Mouse (Mus musculus) intestine, embryonic 14.5 days (tissue): ENCODE measurements at regions not wholly inside any gene's neighbourhood (a gene's known extent, or its start where the extent isn't known, plus 50 kb on each side); places are given as distances from the start of the nearest gene placed in this dataset.

ENCODE experiments used
- ATAC-seq: fragments of 200-750 bp; cut with Nextera tagmentation; replicated peaks from 2 replicates; pipeline ENCODE4 v1.8.0; 2017; ENCODE audit warnings: low read depth, moderate number of reproducible peaks, moderate TSS enrichment, moderate library complexity; ENCODE audit not compliant: low FRiP score, low TSS enrichment
- DNase-seq: peaks from one replicate; pipeline ENCODE4 v3.0.0-alpha.2; 2018; ENCODE audit warnings: low spot score
- H3K27ac ChIP-seq: fragments of 300-500 bp; sonication (generic); 2 replicates; pipeline ENCODE4 v1.5.1; 2014; ENCODE audit warnings: low read depth, mild to moderate bottlenecking, control low read depth
- H3K27me3 ChIP-seq: fragments of 300-500 bp; sonication (generic); replicated peaks from 2 replicates; pipeline ENCODE4 v1.6.1; 2014; ENCODE audit warnings: low read length, control low read depth; ENCODE audit not compliant: control insufficient read depth, insufficient read depth
- H3K36me3 ChIP-seq: fragments of 300-500 bp; sonication (generic); 2 replicates; pipeline ENCODE4 v1.6.1; 2014; ENCODE audit warnings: low read length, control low read depth; ENCODE audit not compliant: control insufficient read depth, insufficient read depth
- H3K4me1 ChIP-seq: fragments of 300-500 bp; sonication (generic); replicated peaks from 2 replicates; pipeline ENCODE4 v1.6.1; 2014; ENCODE audit warnings: low read length, control low read depth, mixed read lengths; ENCODE audit not compliant: control insufficient read depth, insufficient read depth
- H3K4me2 ChIP-seq: fragments of 300-500 bp; sonication (generic); 2 replicates; pipeline ENCODE4 v1.6.1; 2014; ENCODE audit warnings: low read length
- H3K4me3 ChIP-seq: fragments of 300-500 bp; sonication (generic); 2 replicates; pipeline ENCODE4 v1.5.1; 2014; ENCODE audit warnings: low read depth, low read length, control low read depth, mixed read lengths
- H3K9ac ChIP-seq: fragments of 300-500 bp; sonication (generic); 2 replicates; pipeline ENCODE4 v1.6.1; 2014; ENCODE audit warnings: mild to moderate bottlenecking, low read length
- H3K9me3 ChIP-seq: fragments of 300-500 bp; sonication (generic); 2 replicates; pipeline ENCODE4 v1.6.1; 2016; ENCODE audit warnings: low read length, control low read depth; ENCODE audit not compliant: control insufficient read depth
- WGBS: fragments of 180-500 bp; shearing (Covaris S2); extraction: QIAGEN DNeasy Blood & Tissue Kit; methylation state at CpG from one replicate; pipeline ENCODE4 v1.1.7; 2014; 5-methylcytosine and 5-hydroxymethylcytosine counted together

DNA sequence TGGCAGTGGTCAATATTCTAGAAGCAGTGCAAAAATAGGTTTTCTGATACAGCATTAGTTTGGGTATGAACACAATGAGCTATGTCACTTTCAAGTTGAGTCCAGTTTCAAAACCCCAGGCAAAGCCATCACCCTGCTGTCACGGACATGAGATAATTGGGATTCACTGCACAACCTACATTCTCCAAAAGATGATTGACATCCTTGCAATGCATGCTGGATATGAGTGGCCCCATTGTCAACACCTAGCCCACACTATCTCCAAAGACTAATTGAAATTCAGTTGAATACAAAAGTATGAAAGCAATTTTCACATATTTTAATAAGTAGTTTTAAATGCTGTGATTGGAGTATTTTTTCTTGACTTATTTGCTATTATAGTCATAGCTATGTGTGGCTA, 783.7 kb upstream of the Tbl1xr1 start:
- Histone ChIP-seq H3K27me3 (no peaks in the 10 kb centered on the region), H3K27ac (no peak overlapping the region), H3K9me3 (no peaks in the 10 kb centered on the region), H3K4me3 (no peak overlapping the region), H3K4me1 (no peaks in the 10 kb centered on the region), H3K4me2 (no peak overlapping the region), H3K9ac (no peak overlapping the region), H3K36me3 (no peaks in the 10 kb centered on the region)
- WGBS = 94% methylated on average over 1 of the region's 1 CpGs
- no peak for ATAC-seq
- DNase-seq = no peak

- WGBS = 71% methylated on average over 2 of the region's 2 CpGs
- Histone ChIP-seq H3K36me3 (no peaks in the 10 kb centered on the region), H3K4me2 (no peak overlapping the region), H3K27me3 (no peaks in the 10 kb centered on the region), H3K9me3 (no peaks in the 10 kb centered on the region), H3K4me1 (no peaks in the 10 kb centered on the region), H3K9ac (no peak overlapping the region), H3K4me3 (no peak overlapping the region), H3K27ac (no peak overlapping the region)
- DNase-seq = no peak
- ATAC-seq = no peak
These were observed 783.1 kb upstream of the Tbl1xr1 start for GRCm38 (mm10) chr3:21293308-21293707.

GRCm38 (mm10) chr3:21294776-21295175, 781.7 kb upstream of the Tbl1xr1 start:
- no peak overlapping the region for H3K4me3 ChIP-seq
- no peak overlapping the region for H3K27ac ChIP-seq
- H3K4me1 ChIP-seq = no peaks in the 10 kb centered on the region
- no peaks in the 10 kb centered on the region for H3K9me3 ChIP-seq
- WGBS = 83% methylated on average over 3 of the region's 3 CpGs
- no peak for ATAC-seq
- H3K4me2 ChIP-seq = no peak overlapping the region
- no peak overlapping the region for H3K9ac ChIP-seq
- no peak for DNase-seq
- H3K36me3 ChIP-seq = no peaks in the 10 kb centered on the region
- no peaks in the 10 kb centered on the region for H3K27me3 ChIP-seq

GRCm38 (mm10) chr3:21296581-21297110, 779.8 kb upstream of the Tbl1xr1 start:
- Histone ChIP-seq H3K4me1 (no peaks in the 10 kb centered on the region), H3K4me2 (no peak overlapping the region), H3K27me3 (no peaks in the 10 kb centered on the region), H3K9ac (no peak overlapping the region), H3K36me3 (no peaks in the 10 kb centered on the region), H3K4me3 (no peak overlapping the region), H3K9me3 (no peaks in the 10 kb centered on the region), H3K27ac (no peak overlapping the region)
- DNase-seq (no peak), ATAC-seq (no peak)
- WGBS = 40% methylated on average over 1 of the region's 1 CpGs

GRCm38 (mm10) chr3:21325329-21325896, 751.0 kb upstream of the Tbl1xr1 start:
- DNase-seq = no peak
- Histone ChIP-seq H3K4me3 (no peak overlapping the region), H3K9me3 (no peaks in the 10 kb centered on the region), H3K4me1 (no peaks in the 10 kb centered on the region), H3K9ac (no peak overlapping the region), H3K4me2 (no peak overlapping the region), H3K36me3 (no peaks in the 10 kb centered on the region), H3K27ac (no peak overlapping the region), H3K27me3 (no peaks in the 10 kb centered on the region)
- whole genome bisulfite sequencing = 67% methylated on average over 4 of the region's 4 CpGs
- ATAC-seq = no peak

DNA sequence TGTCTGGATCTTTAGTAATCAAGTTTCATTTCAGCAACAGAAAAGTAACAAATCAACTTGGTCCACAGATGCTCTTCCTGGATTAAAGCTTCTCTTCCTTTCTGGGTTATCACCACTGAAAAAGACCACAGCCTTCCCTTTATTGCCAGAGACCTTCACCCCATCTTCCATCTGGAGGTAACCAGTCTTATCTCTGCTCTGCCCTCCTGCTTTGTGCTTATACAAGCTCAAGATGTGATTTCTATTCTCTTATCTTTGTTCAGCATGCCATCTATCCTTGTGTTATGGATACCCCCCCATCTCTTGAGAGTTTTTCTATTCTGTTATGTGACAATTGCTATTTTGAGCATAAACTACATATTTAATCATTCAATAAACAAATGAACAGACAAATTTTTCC, 734.5 kb upstream of the Tbl1xr1 start:
- Histone ChIP-seq H3K36me3 (no peaks in the 10 kb centered on the region), H3K9me3 (no peaks in the 10 kb centered on the region), H3K4me3 (no peak overlapping the region), H3K27ac (no peak overlapping the region), H3K27me3 (no peaks in the 10 kb centered on the region), H3K4me2 (no peak overlapping the region), H3K4me1 (no peaks in the 10 kb centered on the region), H3K9ac (no peak overlapping the region)
- no peak for ATAC-seq
- DNase-seq = no peak

GRCm38 (mm10) chr3:21343095-21343494, 733.4 kb upstream of the Tbl1xr1 start:
- Histone ChIP-seq H3K27ac (no peak overlapping the region), H3K4me3 (no peak overlapping the region), H3K4me2 (no peak overlapping the region), H3K9me3 (no peaks in the 10 kb centered on the region), H3K27me3 (no peaks in the 10 kb centered on the region), H3K9ac (no peak overlapping the region), H3K36me3 (no peaks in the 10 kb centered on the region), H3K4me1 (no peaks in the 10 kb centered on the region)
- 93% methylated on average over 1 of the region's 1 CpGs for WGBS
- no peak for ATAC-seq
- no peak for DNase-seq

GRCm38 (mm10) chr3:21349421-21349820, 727.0 kb upstream of the Tbl1xr1 start:
- H3K4me3 ChIP-seq = no peak overlapping the region
- H3K36me3 ChIP-seq = no peaks in the 10 kb centered on the region
- no peak overlapping the region for H3K4me2 ChIP-seq
- H3K27me3 ChIP-seq = no peaks in the 10 kb centered on the region
- WGBS = 74% methylated on average over 3 of the region's 3 CpGs
- DNase-seq (no peak), ATAC-seq (no peak)
- no peaks in the 10 kb centered on the region for H3K9me3 ChIP-seq
- H3K27ac ChIP-seq = no peak overlapping the region
- H3K9ac ChIP-seq = no peak overlapping the region
- no peaks in the 10 kb centered on the region for H3K4me1 ChIP-seq

- Histone ChIP-seq H3K4me2 (no peak overlapping the region), H3K27ac (no peak overlapping the region), H3K9me3 (no peaks in the 10 kb centered on the region), H3K4me3 (no peak overlapping the region), H3K4me1 (no peaks in the 10 kb centered on the region), H3K9ac (no peak overlapping the region), H3K27me3 (no peaks in the 10 kb centered on the region), H3K36me3 (no peaks in the 10 kb centered on the region)
- 76% methylated on average over 3 of the region's 3 CpGs for WGBS
- DNase-seq (no peak), ATAC-seq (peak; percentile 79)
These were observed 720.3 kb upstream of the Tbl1xr1 start for GRCm38 (mm10) chr3:21356150-21356549.
